Comparison of ENCODE assay signal across 16 mouse cellular contexts in genomic region chr12:118428384-118428783, GRCm38 (mm10).
DNase-seq lines count a peak whose midpoint lies in the region; ATAC-seq lines count a peak whose summit lies in the region.
"Had no signal": no experiment of that assay in that cellular context is flagged by ENCODE, and none has a peak within 500 bp of the region (broad histone marks: within the 10 kb centered on the region; RNA-seq: fewer than 3 reads in every experiment).

No protein-coding gene starts in this region.

- DNase-seq in A20 (ENCODE audit: low read depth, low spot score) = peak; percentile 13
- DNase-seq in thymus, postnatal 25 days = peak; percentile 16
- DNase-seq in layer of hippocampus, postnatal 14 days (ENCODE audit: low spot score in 2 of 2) = no peak
- no peak for DNase-seq in kidney, postnatal 4 days
- DNase-seq in frontal cortex, postnatal 10 days (ENCODE audit: low spot score in 2 of 2) = no peak
- DNase-seq: cerebellum, adult 11 months; cerebellum, postnatal 10 days; forebrain, postnatal 0 days; gastrocnemius, postnatal 25 days; heart, adult 18-20 months; heart, postnatal 14 days; kidney, adult 18-20 months; liver; right cerebral cortex, postnatal 14 days had no signal

- peak; percentile 41 for ATAC-seq in CD4-positive, CD25-positive, alpha-beta regulatory T cell, adult 4 months
- ATAC-seq in megakaryocyte, adult 5-6 weeks (ENCODE audit: poor library complexity, severe bottlenecking) = peak; percentile 33
- ATAC-seq: forebrain, postnatal 0 days had no signal

Comparison
In these comparisons a context has a peak if more than half of its experiments do, and no peak if none do; other contexts are left out.
1. DNase-seq: peak in A20 (single experiment) and thymus, postnatal 25 days (single experiment); none in layer of hippocampus, postnatal 14 days (0 of 2), kidney, postnatal 4 days (0 of 2) and frontal cortex, postnatal 10 days (0 of 2).